Mouse (Mus musculus): ENCODE results near the gene Bcl2l11.

DNA sequence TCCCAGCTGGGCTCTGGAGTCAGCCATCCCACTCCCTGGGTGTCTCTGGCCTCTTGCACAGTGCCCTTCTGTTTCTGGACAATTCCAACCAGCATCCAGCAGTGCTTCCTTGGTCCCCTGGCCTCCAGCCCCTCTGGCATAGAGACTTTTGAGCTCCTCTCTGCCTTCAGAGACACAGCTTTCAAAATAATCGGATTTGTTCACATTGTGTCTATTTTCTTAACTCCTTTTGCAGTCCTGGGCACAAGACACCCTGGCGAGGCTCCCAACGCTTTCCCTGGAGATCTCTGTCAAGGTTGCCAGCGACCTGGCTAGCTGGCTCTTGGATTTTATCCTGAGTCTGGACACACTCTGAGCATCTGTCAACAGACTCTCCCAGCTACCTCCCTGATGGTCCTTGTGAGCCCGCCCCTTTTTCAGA is 51.4 kb downstream of the Bcl2l11 start:
- TF ChIP-seq CTCF (IDR thresholded peaks at IDR 0.05; ENCODE audit: low read depth, low read length), result no peak
- no peak for TF ChIP-seq EP300 (IDR thresholded peaks at IDR 0.05; ENCODE audit: insufficient read depth, low read depth, low read length)
